Mouse (Mus musculus): ENCODE measurements around the gene Vapa. TPM values are rescaled to one million over a fixed set of nuclear protein-coding genes. Genes with fewer than 3 reads are reported as not detected.

The Vapa gene
- total RNA-seq, 2 experiments from 2014 or later = 150 to 151 TPM

DNA sequence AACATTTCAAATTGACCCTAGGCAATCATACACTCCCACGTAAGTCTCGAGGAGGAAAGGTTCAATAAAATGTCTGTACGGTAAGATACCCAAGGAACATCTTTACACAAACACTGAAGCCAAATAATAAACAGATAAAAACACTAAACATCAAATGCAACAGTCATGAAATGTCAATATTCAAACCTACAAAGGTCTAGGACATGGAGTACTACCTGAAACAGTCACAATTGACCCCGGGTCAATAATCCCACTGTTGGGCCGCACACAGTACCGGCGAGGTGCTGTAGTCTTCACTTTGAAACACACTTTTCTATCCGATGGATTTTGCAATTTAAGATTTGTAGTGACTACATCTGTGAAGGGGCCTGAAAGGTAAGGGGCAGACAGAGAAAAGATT is 18.7 kb downstream of the Vapa start:
- no peak overlapping the region for H3K4me3 ChIP-seq
- no peak for TF ChIP-seq CTCF (IDR thresholded peaks at IDR 0.05)
- intact Hi-C loops (cut with DNase I) = no loop called here

GRCm38 (mm10) chr17:65586892-65587291 is 26.5 kb downstream of the Vapa start:
- no peak for TF ChIP-seq CTCF (IDR thresholded peaks at IDR 0.05)
- no peak overlapping the region for H3K27ac ChIP-seq
- DNase-seq (ENCODE audit: extremely low spot score in 1 of 2, low spot score in 2 of 2) = no peak
- intact Hi-C loops (cut with DNase I) = no loop called here
- no peak overlapping the region for H3K4me3 ChIP-seq

More for the DNA sequence above, 18.7 kb downstream of the Vapa start:
- H3K27ac ChIP-seq = no peak overlapping the region
- no peak for DNase-seq (ENCODE audit: extremely low spot score in 1 of 2, low spot score in 2 of 2)

GRCm38 (mm10) chr17:65581440-65581839 is 31.9 kb downstream of the Vapa start:
- Histone ChIP-seq H3K27ac (no peak overlapping the region), H3K4me3 (no peak overlapping the region)
- no peak for DNase-seq (ENCODE audit: extremely low spot score in 1 of 2, low spot score in 2 of 2)
- TF ChIP-seq CTCF (IDR thresholded peaks at IDR 0.05) = no peak
- intact Hi-C loops (cut with DNase I) = no loop called here

DNA sequence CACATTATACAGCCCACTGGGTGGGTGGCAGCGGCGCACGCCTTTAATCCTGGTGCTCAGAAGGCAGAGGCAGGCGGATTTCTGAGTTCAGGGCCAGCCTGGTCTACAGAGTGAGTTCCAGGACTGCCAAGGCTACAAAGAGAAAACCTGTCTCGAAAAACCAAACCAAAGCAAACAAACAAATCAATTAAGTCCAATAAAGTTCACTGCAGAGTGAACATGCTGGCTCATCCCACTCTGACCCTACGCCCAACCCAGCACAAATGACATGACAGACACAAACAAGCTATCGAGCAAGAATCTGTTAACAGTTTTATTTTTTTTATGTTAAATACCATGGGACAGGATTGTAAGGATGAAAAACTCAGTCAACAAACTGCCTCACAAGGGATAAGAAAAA is 33.6 kb downstream of the Vapa start:
- no peak for TF ChIP-seq CTCF (IDR thresholded peaks at IDR 0.05)
- DNase-seq (ENCODE audit: extremely low spot score in 1 of 2, low spot score in 2 of 2) = no peak
- intact Hi-C loops (cut with DNase I) = no loop called here

GRCm38 (mm10) chr17:65575339-65575738 is 38.0 kb downstream of the Vapa start:
- H3K4me3 ChIP-seq = no peak overlapping the region
- DNase-seq (ENCODE audit: extremely low spot score in 1 of 2, low spot score in 2 of 2) = no peak
- peak; percentile 66 for TF ChIP-seq CTCF (IDR thresholded peaks at IDR 0.05)
- H3K27ac ChIP-seq = no peak overlapping the region
- intact Hi-C loops (cut with DNase I) = no loop called here

More for the DNA sequence above, 33.6 kb downstream of the Vapa start:
- Histone ChIP-seq H3K4me3 (no peak overlapping the region), H3K27ac (no peak overlapping the region)

DNA sequence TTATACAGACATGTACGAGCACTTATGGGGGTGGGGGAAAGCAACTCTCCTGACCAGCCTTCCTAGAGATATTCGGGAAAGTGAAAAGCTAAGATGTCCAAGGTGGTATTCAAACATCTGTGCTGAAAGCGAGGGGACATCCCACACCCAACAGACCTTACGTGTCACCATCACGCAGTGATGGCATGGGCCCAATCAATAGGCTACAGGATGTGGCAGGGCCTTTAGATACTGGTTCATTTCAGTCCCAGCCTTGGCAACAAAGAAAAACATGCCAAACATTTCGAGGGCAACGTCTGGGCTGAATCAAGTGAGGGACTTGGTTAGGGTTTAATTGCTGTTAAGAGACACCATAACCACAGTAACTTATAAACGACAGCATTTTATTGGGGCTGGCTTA is 38.5 kb downstream of the Vapa start:
- TF ChIP-seq CTCF (IDR thresholded peaks at IDR 0.05) = no peak
- intact Hi-C loops (cut with DNase I) = no loop called here
- DNase-seq (ENCODE audit: extremely low spot score in 1 of 2, low spot score in 2 of 2) = no peak
- no peak overlapping the region for H3K27ac ChIP-seq
- no peak overlapping the region for H3K4me3 ChIP-seq

GRCm38 (mm10) chr17:65571866-65572265 is 41.5 kb downstream of the Vapa start:
- H3K27ac ChIP-seq = no peak overlapping the region
- no peak for TF ChIP-seq CTCF (IDR thresholded peaks at IDR 0.05)
- no peak for DNase-seq (ENCODE audit: extremely low spot score in 1 of 2, low spot score in 2 of 2)
- no peak overlapping the region for H3K4me3 ChIP-seq
- intact Hi-C loops (cut with DNase I) = no loop called here

- H3K4me3 ChIP-seq = no peak overlapping the region
- intact Hi-C loops (cut with DNase I) = no loop called here
- TF ChIP-seq CTCF (IDR thresholded peaks at IDR 0.05) = no peak
- H3K27ac ChIP-seq = no peak overlapping the region
- no peak for DNase-seq (ENCODE audit: extremely low spot score in 1 of 2, low spot score in 2 of 2)
These were observed 41.9 kb downstream of the Vapa start for GRCm38 (mm10) chr17:65571466-65571865.

DNA sequence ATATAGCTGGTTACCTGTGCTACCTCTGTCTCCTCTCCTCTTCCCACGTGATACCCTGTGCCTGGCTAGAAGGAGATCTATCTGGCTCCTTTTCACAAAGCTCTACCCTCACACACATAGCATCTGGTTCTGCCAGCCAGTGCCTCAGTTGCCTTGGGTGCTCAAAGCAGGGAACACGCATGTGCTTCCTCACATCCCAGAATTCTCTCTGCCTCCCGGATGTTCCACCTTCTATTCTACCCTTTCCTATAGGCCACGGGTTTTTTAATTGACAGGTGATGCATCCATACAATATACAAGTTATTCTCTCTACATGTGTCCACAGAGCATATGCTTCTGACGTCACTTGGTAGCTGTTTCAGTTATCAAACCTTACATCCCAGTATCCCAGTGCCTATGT is 49.2 kb downstream of the Vapa start:
- no peak overlapping the region for H3K4me3 ChIP-seq
- DNase-seq (ENCODE audit: extremely low spot score in 1 of 2, low spot score in 2 of 2) = no peak
- TF ChIP-seq CTCF (IDR thresholded peaks at IDR 0.05) = no peak
- H3K27ac ChIP-seq = no peak overlapping the region
- intact Hi-C loops (cut with DNase I) = loop anchor here (5.0 to 10.0 kb wide), 2 partner anchors 962 to 1989 kb away; partner anchors contain the start of gene Man2a1

GRCm38 (mm10) chr17:65563345-65563744 is 50.0 kb downstream of the Vapa start:
- DNase-seq (ENCODE audit: extremely low spot score in 1 of 2, low spot score in 2 of 2) = no peak
- no peak overlapping the region for H3K4me3 ChIP-seq
- H3K27ac ChIP-seq = no peak overlapping the region
- intact Hi-C loops (cut with DNase I) = loop anchor here (5.0 to 10.0 kb wide), 2 partner anchors 961 to 1989 kb away; partner anchors contain the start of gene Man2a1
- TF ChIP-seq CTCF (IDR thresholded peaks at IDR 0.05) = no peak

DNA sequence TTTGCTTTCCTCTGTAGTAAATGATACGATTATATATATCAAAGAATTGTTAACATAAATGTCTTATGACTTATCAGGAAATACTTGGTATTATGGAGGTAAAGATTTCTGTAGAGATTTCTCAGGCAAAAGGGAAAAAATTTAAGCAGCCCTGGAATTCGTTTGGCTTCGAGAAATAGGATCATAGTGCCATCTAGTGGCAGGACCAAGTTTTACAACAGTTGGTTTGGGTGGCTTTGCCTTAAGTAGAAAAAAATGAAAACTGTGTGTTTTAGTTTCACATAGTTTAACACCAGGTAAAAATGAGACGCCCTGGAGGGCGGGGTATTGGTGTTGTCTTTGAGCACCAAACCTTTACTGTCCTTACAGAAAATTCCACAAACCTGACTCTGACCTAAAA is 50.6 kb downstream of the Vapa start:
- intact Hi-C loops (cut with DNase I) = loop anchor here (5.0 to 10.0 kb wide), 2 partner anchors 960 to 1988 kb away; partner anchors contain the start of gene Man2a1
- H3K27ac ChIP-seq = no peak overlapping the region
- peak; percentile 84 for TF ChIP-seq CTCF (IDR thresholded peaks at IDR 0.05)

DNA sequence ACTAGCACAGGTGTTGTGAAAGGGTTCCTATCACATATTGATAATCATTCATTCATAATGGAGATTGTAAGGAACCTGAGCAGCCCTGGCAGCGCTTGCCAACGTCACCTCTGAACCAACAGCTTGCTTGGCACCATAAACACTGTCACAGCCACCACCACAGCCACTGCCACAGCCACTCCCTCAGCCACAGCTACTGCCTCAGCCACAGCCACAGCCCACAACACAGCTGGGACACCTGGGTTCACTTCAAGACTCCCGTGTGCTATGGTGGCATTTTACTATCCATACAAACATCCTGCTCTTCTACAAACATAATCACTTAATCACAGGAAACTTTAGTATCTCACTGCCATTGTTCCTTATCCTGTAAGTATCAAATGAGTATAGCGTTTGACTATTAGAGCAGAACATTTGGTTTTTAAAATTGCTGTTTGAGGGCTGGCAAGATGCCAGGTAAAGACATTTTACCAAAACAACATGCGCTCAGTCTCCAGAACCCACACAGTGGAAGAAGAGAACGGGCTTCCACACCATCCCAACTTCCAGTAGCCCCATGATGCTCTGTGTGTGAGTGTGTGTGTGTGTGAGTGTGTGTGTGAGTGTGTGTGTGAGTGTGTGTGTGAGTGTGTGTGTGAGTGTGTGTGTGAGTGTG is 51.9 kb downstream of the Vapa start:
- intact Hi-C loops (cut with DNase I) = loop anchor here (5.0 to 10.0 kb wide), 2 partner anchors 959 to 1987 kb away; partner anchors contain the start of gene Man2a1
- no peak for TF ChIP-seq CTCF (IDR thresholded peaks at IDR 0.05)

More for the DNA sequence above, 50.6 kb downstream of the Vapa start:
- no peak overlapping the region for H3K4me3 ChIP-seq
- DNase-seq (ENCODE audit: extremely low spot score in 1 of 2, low spot score in 2 of 2) = peak; percentile 63 to 76

GRCm38 (mm10) chr17:65559273-65559672 is 54.1 kb downstream of the Vapa start:
- no peak overlapping the region for H3K4me3 ChIP-seq
- no peak for DNase-seq (ENCODE audit: extremely low spot score in 1 of 2, low spot score in 2 of 2)
- H3K27ac ChIP-seq = no peak overlapping the region
- TF ChIP-seq CTCF (IDR thresholded peaks at IDR 0.05) = peak; percentile 46
- intact Hi-C loops (cut with DNase I) = loop anchor here (5.0 kb wide), 1 partner anchor 187 kb away; no protein-coding TSS in a partner anchor

More for the DNA sequence above, 51.9 kb downstream of the Vapa start:
- Histone ChIP-seq H3K4me3 (no peak overlapping the region), H3K27ac (no peak overlapping the region)
- DNase-seq (ENCODE audit: extremely low spot score in 1 of 2, low spot score in 2 of 2) = no peak

Measured in left cerebral cortex, adult 2 months (tissue).